ENCODE assay signal across 24 mouse cellular contexts in genomic region chr4:84311371-84311770, GRCm38 (mm10).
A peak's percentile ranks its signal among the peaks of the same experiment; 100 is the strongest.
DNase-seq lines count a peak whose midpoint lies in the region; ATAC-seq and TF ChIP-seq lines count a peak whose summit lies in the region.
"Had no signal": no experiment of that assay in that cellular context is flagged by ENCODE, and none has a peak within 500 bp of the region (broad histone marks: within the 10 kb centered on the region; RNA-seq: fewer than 3 reads in every experiment).

No protein-coding gene starts in this region.

- H3K9ac ChIP-seq in intestine, postnatal 0 days (ENCODE audit: low read depth, low read length), result no peak overlapping the region
- no peak overlapping the region for H3K9ac ChIP-seq in intestine, embryonic 15.5 days
- no peak overlapping the region for H3K9ac ChIP-seq in midbrain, postnatal 0 days (replicated peaks; ENCODE audit: low read length, poor library complexity, severe bottlenecking)
- H3K9ac ChIP-seq in midbrain, embryonic 15.5 days, result no peak overlapping the region
- H3K9ac ChIP-seq: embryonic facial prominence, embryonic 12.5 days; forebrain, embryonic 13.5 days; forebrain, embryonic 15.5 days had no signal

- H3K9me3 ChIP-seq in intestine, postnatal 0 days (ENCODE audit: control insufficient read depth), result no peaks in the 10 kb centered on the region
- no peaks in the 10 kb centered on the region for H3K9me3 ChIP-seq in intestine, embryonic 15.5 days
- H3K9me3 ChIP-seq in midbrain, postnatal 0 days (ENCODE audit: low read length), result no peaks in the 10 kb centered on the region
- no peaks in the 10 kb centered on the region for H3K9me3 ChIP-seq in midbrain, embryonic 15.5 days
- H3K9me3 ChIP-seq: embryonic facial prominence, embryonic 10.5 days; embryonic facial prominence, embryonic 12.5 days; forebrain, embryonic 13.5 days; forebrain, embryonic 15.5 days had no signal

- peak; percentile 90 for ATAC-seq in intestine, postnatal 0 days
- no peak for ATAC-seq in intestine, embryonic 15.5 days
- no peak for ATAC-seq in midbrain, postnatal 0 days (ENCODE audit: low FRiP score)
- ATAC-seq in midbrain, embryonic 15.5 days (replicated peaks), result no peak
- ATAC-seq: activated CD4-positive, CD25-positive, alpha-beta regulatory T cell, adult 4 months; CD4-positive, CD25-positive, alpha-beta regulatory T cell, adult 4 months; forebrain, embryonic 13.5 days; forebrain, embryonic 15.5 days; Patski had no signal

- H3K4me2 ChIP-seq in intestine, postnatal 0 days (replicated peaks; ENCODE audit: low read depth), result no peak overlapping the region
- no peak overlapping the region for H3K4me2 ChIP-seq in intestine, embryonic 15.5 days (replicated peaks)
- H3K4me2 ChIP-seq in midbrain, postnatal 0 days (ENCODE audit: low read depth, low read length, poor library complexity, severe bottlenecking), result no peak overlapping the region
- no peak overlapping the region for H3K4me2 ChIP-seq in midbrain, embryonic 15.5 days
- H3K4me2 ChIP-seq: embryonic facial prominence, embryonic 12.5 days; forebrain, embryonic 13.5 days; forebrain, embryonic 15.5 days had no signal

- 61% methylated on average over 2 of the region's 2 CpGs for WGBS in intestine, postnatal 0 days
- 66% methylated on average over 2 of the region's 2 CpGs for WGBS in intestine, embryonic 15.5 days
- 91% methylated on average over 2 of the region's 2 CpGs for WGBS in midbrain, postnatal 0 days
- WGBS in midbrain, embryonic 15.5 days, result 76% methylated on average over 2 of the region's 2 CpGs

- H3K27ac ChIP-seq in intestine, postnatal 0 days (ENCODE audit: low read depth, low read length), result no peak overlapping the region
- H3K27ac ChIP-seq in intestine, embryonic 15.5 days, result no peak overlapping the region
- H3K27ac ChIP-seq in midbrain, postnatal 0 days (ENCODE audit: low read depth, low read length), result no peak overlapping the region
- no peak overlapping the region for H3K27ac ChIP-seq in midbrain, embryonic 15.5 days
- H3K27ac ChIP-seq: embryonic facial prominence, embryonic 10.5 days; embryonic facial prominence, embryonic 12.5 days; forebrain, embryonic 13.5 days; forebrain, embryonic 15.5 days had no signal

- H3K4me1 ChIP-seq in intestine, postnatal 0 days (replicated peaks; ENCODE audit: control insufficient read depth, insufficient read depth, low read length), result no peaks in the 10 kb centered on the region; the same call in 1 of the 2 replicates
- H3K4me1 ChIP-seq in intestine, embryonic 15.5 days (replicated peaks), result no peaks in the 10 kb centered on the region; the same call in 1 of the 2 replicates
- no peaks in the 10 kb centered on the region; the same call in 1 of the 2 replicates for H3K4me1 ChIP-seq in midbrain, postnatal 0 days (ENCODE audit: insufficient read depth, low read length)
- H3K4me1 ChIP-seq in midbrain, embryonic 15.5 days, result peaks cover 7% of the 10 kb centered on the region

- no peak overlapping the region for H3K4me3 ChIP-seq in intestine, postnatal 0 days (ENCODE audit: low read depth, low read length)
- H3K4me3 ChIP-seq in intestine, embryonic 15.5 days (replicated peaks), result no peak overlapping the region
- H3K4me3 ChIP-seq in midbrain, postnatal 0 days (ENCODE audit: low read depth, low read length), result no peak overlapping the region
- H3K4me3 ChIP-seq in midbrain, embryonic 15.5 days, result no peak overlapping the region
- H3K4me3 ChIP-seq: embryonic facial prominence, embryonic 10.5 days; embryonic facial prominence, embryonic 12.5 days; forebrain, embryonic 13.5 days; forebrain, embryonic 15.5 days had no signal

- TF ChIP-seq CTCF in intestine, postnatal 0 days (IDR thresholded peaks at IDR 0.05; ENCODE audit: low read depth), result peak; percentile 45
- 0 out of 2 replicates have a peak, but pooled peaks have one; percentile 1 for TF ChIP-seq CTCF in midbrain, postnatal 0 days (IDR thresholded peaks at IDR 0.05)

- H3K36me3 ChIP-seq in intestine, postnatal 0 days (ENCODE audit: control insufficient read depth, insufficient read depth), result no peaks in the 10 kb centered on the region
- H3K36me3 ChIP-seq in intestine, embryonic 15.5 days, result no peaks in the 10 kb centered on the region
- no peaks in the 10 kb centered on the region for H3K36me3 ChIP-seq in midbrain, postnatal 0 days (ENCODE audit: insufficient read depth, low read length)
- no peaks in the 10 kb centered on the region for H3K36me3 ChIP-seq in midbrain, embryonic 15.5 days (replicated peaks)
- H3K36me3 ChIP-seq: embryonic facial prominence, embryonic 10.5 days; embryonic facial prominence, embryonic 12.5 days; forebrain, embryonic 15.5 days; G1E had no signal

- peak; percentile 22 for DNase-seq in kidney, adult 9 months
- no peak for DNase-seq in kidney, adult 11 months
- no peak for DNase-seq in midbrain, postnatal 0 days (ENCODE audit: low spot score)
- DNase-seq: adrenal gland, adult 8-10 months; adrenal gland, postnatal 14 days; adrenal gland, postnatal 36 days; B cell, adult 2 months; cerebellum, adult 11-12 months; cerebellum, adult 2 months; cerebellum, adult 9-10 months; cerebellum, postnatal 10 days; cerebellum, postnatal 25 days had no signal

- no peaks in the 10 kb centered on the region for H3K27me3 ChIP-seq in intestine, postnatal 0 days (replicated peaks; ENCODE audit: control insufficient read depth, insufficient read depth, low read length)
- H3K27me3 ChIP-seq in intestine, embryonic 15.5 days (replicated peaks), result no peaks in the 10 kb centered on the region
- no peaks in the 10 kb centered on the region for H3K27me3 ChIP-seq in midbrain, postnatal 0 days (ENCODE audit: insufficient read depth, low read length)
- peaks cover 5% of the 10 kb centered on the region; the same call in 1 of the 2 replicates for H3K27me3 ChIP-seq in midbrain, embryonic 15.5 days (replicated peaks)
- H3K27me3 ChIP-seq: CH12.LX; embryonic facial prominence, embryonic 12.5 days; forebrain, embryonic 15.5 days; Patski had no signal
